21 mouse cellular contexts compared by ENCODE assay signal in the genomic region with DNA sequence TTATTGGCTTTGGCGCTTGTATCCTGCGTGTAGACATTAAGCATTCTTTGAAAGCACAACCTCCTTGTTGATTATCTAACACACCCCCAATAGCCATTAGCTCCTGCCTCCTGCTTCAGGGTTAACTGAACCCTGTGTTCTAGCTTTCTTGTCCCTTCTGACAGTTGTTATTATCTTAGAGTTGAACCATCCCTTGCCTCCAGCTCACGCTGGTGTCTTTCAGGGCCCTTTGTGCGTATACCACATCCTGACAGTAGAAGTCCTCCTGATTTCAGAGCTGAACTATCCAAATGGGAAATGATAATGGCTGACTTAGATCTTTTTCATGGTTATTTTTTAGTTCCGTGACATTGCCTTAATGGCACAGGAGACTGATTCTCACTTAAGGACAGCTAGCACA.
DNase-seq lines count a peak whose midpoint lies in the region; ATAC-seq lines count a peak whose summit lies in the region.
"Had no signal": no experiment of that assay in that cellular context is flagged by ENCODE, and none has a peak within 500 bp of the region (broad histone marks: within the 10 kb centered on the region; RNA-seq: fewer than 3 reads in every experiment).

No protein-coding gene starts in this region.

- no peaks in the 10 kb centered on the region for H3K36me3 ChIP-seq in neural tube, embryonic 14.5 days (ENCODE audit: control insufficient read depth, insufficient read depth, low read length)
- no peaks in the 10 kb centered on the region for H3K36me3 ChIP-seq in kidney, embryonic 16.5 days (ENCODE audit: insufficient read depth, low read length)
- H3K36me3 ChIP-seq: embryonic facial prominence, embryonic 10.5 days; embryonic facial prominence, embryonic 12.5 days; forebrain, embryonic 15.5 days had no signal

- H3K4me2 ChIP-seq in neural tube, embryonic 14.5 days (ENCODE audit: low read depth, low read length), result no peak overlapping the region
- H3K4me2 ChIP-seq in kidney, embryonic 16.5 days (replicated peaks; ENCODE audit: low read depth, low read length), result no peak overlapping the region
- H3K4me2 ChIP-seq: embryonic facial prominence, embryonic 12.5 days; forebrain, embryonic 13.5 days; forebrain, embryonic 15.5 days had no signal

- no peak for ATAC-seq in neural tube, embryonic 14.5 days (ENCODE audit: low read depth)
- no peak for ATAC-seq in kidney, embryonic 16.5 days (ENCODE audit: low FRiP score, low TSS enrichment)
- ATAC-seq: activated CD4-positive, CD25-positive, alpha-beta regulatory T cell, adult 4 months; forebrain, embryonic 13.5 days; forebrain, embryonic 15.5 days; forebrain, postnatal 0 days had no signal

- 86% methylated on average over 5 of the region's 5 CpGs for WGBS in neural tube, embryonic 14.5 days
- WGBS in kidney, embryonic 16.5 days, result 91% methylated on average over 5 of the region's 5 CpGs

- H3K27ac ChIP-seq in neural tube, embryonic 14.5 days (ENCODE audit: low read depth, low read length), result 0 out of 2 replicates have a peak overlapping the region, but pooled peaks have one; percentile 5
- no peak overlapping the region for H3K27ac ChIP-seq in kidney, embryonic 16.5 days (ENCODE audit: low read length)
- H3K27ac ChIP-seq: embryonic facial prominence, embryonic 10.5 days; embryonic facial prominence, embryonic 12.5 days; forebrain, embryonic 13.5 days; forebrain, embryonic 15.5 days had no signal

- no peak overlapping the region for H3K9ac ChIP-seq in neural tube, embryonic 14.5 days (replicated peaks; ENCODE audit: low read depth, low read length)
- no peak overlapping the region for H3K9ac ChIP-seq in kidney, embryonic 16.5 days (replicated peaks; ENCODE audit: low read length)
- H3K9ac ChIP-seq: embryonic facial prominence, embryonic 12.5 days; forebrain, embryonic 13.5 days; forebrain, embryonic 15.5 days; forebrain, postnatal 0 days had no signal

- DNase-seq in heart, adult 11 months, result peak; percentile 43
- no peak for DNase-seq in heart, postnatal 4 days
- DNase-seq in neural tube, embryonic 10.5 days (ENCODE audit: extremely low spot score, low spot score), result no peak
- peak; percentile 29 for DNase-seq in induced T-regulatory cell, adult 2 months (ENCODE audit: low read depth)
- no peak for DNase-seq in frontal cortex, postnatal 14 days (ENCODE audit: low spot score in 2 of 2)
- DNase-seq: adrenal gland, adult 8-10 months; adrenal gland, postnatal 14 days; adrenal gland, postnatal 36 days; cerebellum, adult 11-12 months; cerebellum, adult 2 months; cerebellum, adult 9-10 months; cerebellum, postnatal 10 days; cerebellum, postnatal 25 days; forebrain, postnatal 0 days had no signal

- no peaks in the 10 kb centered on the region for H3K27me3 ChIP-seq in neural tube, embryonic 14.5 days (ENCODE audit: control insufficient read depth, insufficient read depth, low read length)
- H3K27me3 ChIP-seq in kidney, embryonic 16.5 days (ENCODE audit: insufficient read depth, low read length), result no peaks in the 10 kb centered on the region
- H3K27me3 ChIP-seq: embryonic facial prominence, embryonic 12.5 days; forebrain, embryonic 13.5 days; forebrain, embryonic 15.5 days had no signal

- no peaks in the 10 kb centered on the region for H3K9me3 ChIP-seq in neural tube, embryonic 14.5 days (ENCODE audit: control insufficient read depth, low read length)
- H3K9me3 ChIP-seq in kidney, embryonic 16.5 days (ENCODE audit: low read length), result no peaks in the 10 kb centered on the region
- H3K9me3 ChIP-seq: embryonic facial prominence, embryonic 10.5 days; embryonic facial prominence, embryonic 12.5 days; forebrain, embryonic 13.5 days; forebrain, embryonic 15.5 days had no signal

- no peak overlapping the region for H3K4me3 ChIP-seq in neural tube, embryonic 14.5 days (ENCODE audit: low read depth, low read length)
- no peak overlapping the region for H3K4me3 ChIP-seq in kidney, embryonic 16.5 days (ENCODE audit: low read length)
- H3K4me3 ChIP-seq: embryonic facial prominence, embryonic 10.5 days; embryonic facial prominence, embryonic 12.5 days; forebrain, embryonic 13.5 days; forebrain, embryonic 15.5 days had no signal

- peaks cover 24% of the 10 kb centered on the region for H3K4me1 ChIP-seq in neural tube, embryonic 14.5 days (ENCODE audit: control insufficient read depth, insufficient read depth, low read length)
- H3K4me1 ChIP-seq in kidney, embryonic 16.5 days (ENCODE audit: insufficient read depth, low read length), result peaks cover 13% of the 10 kb centered on the region

Comparison
In these comparisons a context has a peak if more than half of its experiments do, and no peak if none do; other contexts are left out.
1. DNase-seq: peak in heart, adult 11 months (single experiment) and induced T-regulatory cell, adult 2 months (single experiment); none in heart, postnatal 4 days (single experiment), neural tube, embryonic 10.5 days (single experiment) and frontal cortex, postnatal 14 days (0 of 2).